Mouse (Mus musculus) ES-E14 (cell line): ENCODE measurements around the gene Rpn1. TPM values are rescaled to one million over a fixed set of nuclear protein-coding genes. Genes with fewer than 3 reads are reported as not detected.

ENCODE experiments used
- DNase-seq: peaks from one replicate; pipeline ENCODE4 v3.0.0-alpha.2; 2013; ENCODE audit warnings: low read depth, low spot score
- H3K27ac ChIP-seq: 2 replicates; pipeline ENCODE4 v1.5.1; 2012; ENCODE audit warnings: low read depth, mild to moderate bottlenecking, low read length, moderate library complexity, mixed read lengths; ENCODE audit not compliant: poor library complexity, insufficient read depth, severe bottlenecking
- H3K36me3 ChIP-seq: 2 replicates; pipeline ENCODE4 v1.6.1; 2012; ENCODE audit warnings: mild to moderate bottlenecking, low read length, moderate library complexity, mixed read lengths; ENCODE audit not compliant: control insufficient read depth, poor library complexity, insufficient read depth, severe bottlenecking
- H3K4me1 ChIP-seq, 2 experiments: fragments of 150-350 bp in 1 of 2; sonication (generic) in 1 of 2; 2 replicates each; pipeline ENCODE4 v1.6.1; 2012; ENCODE audit warnings: low read length in 2 of 2, mild to moderate bottlenecking in 1 of 2, mixed read lengths in 1 of 2; ENCODE audit not compliant: control insufficient read depth in 2 of 2, insufficient read depth in 2 of 2, poor library complexity in 1 of 2
- H3K4me3 ChIP-seq, 2 experiments: fragments of 150-350 bp in 1 of 2; sonication (generic) in 1 of 2; 2 replicates each; pipeline ENCODE4 v1.5.1; 2012; ENCODE audit warnings: low read length in 2 of 2, low read depth in 1 of 2, mild to moderate bottlenecking in 1 of 2, mixed read lengths in 1 of 2; ENCODE audit not compliant: insufficient read depth in 1 of 2, poor library complexity in 1 of 2, severe bottlenecking in 1 of 2
- H3K9ac ChIP-seq: 2 replicates; pipeline ENCODE4 v1.6.1; 2012; ENCODE audit warnings: low read depth, mild to moderate bottlenecking, low read length, mixed read lengths; ENCODE audit not compliant: poor library complexity, insufficient read depth, severe bottlenecking
- H3K9me3 ChIP-seq: fragments of 150-350 bp; sonication (generic); 2 replicates; pipeline ENCODE4 v1.6.1; 2012; ENCODE audit warnings: low read depth, mild to moderate bottlenecking, low read length; ENCODE audit not compliant: control insufficient read depth, insufficient read depth
- CHD2 ChIP-seq: IDR thresholded peaks from 2 replicates; pipeline ENCODE4 v1.6.1; 2014; ENCODE audit warnings: mild to moderate bottlenecking, low read depth, low read length, inconsistent platforms
- HCFC1 ChIP-seq: IDR thresholded peaks from 2 replicates; pipeline ENCODE4 v1.6.1; 2012; ENCODE audit warnings: low read length, inconsistent platforms, borderline replicate concordance; ENCODE audit not compliant: insufficient read depth
- MAFK ChIP-seq: IDR thresholded peaks from 2 replicates; pipeline ENCODE4 v1.6.1; 2014; ENCODE audit warnings: mild to moderate bottlenecking, low read depth, low read length, inconsistent platforms; ENCODE audit not compliant: insufficient read depth
- ZC3H11A ChIP-seq: IDR thresholded peaks from 2 replicates; pipeline ENCODE4 v1.6.1; 2012; ENCODE audit warnings: low read depth, mild to moderate bottlenecking, inconsistent platforms, low read length, borderline replicate concordance
- ZNF384 ChIP-seq: IDR thresholded peaks from 2 replicates; pipeline ENCODE4 v1.6.1; 2012; ENCODE audit warnings: low read depth, low read length, inconsistent platforms
- in situ Hi-C, 2 experiments: fragments of 600-800 bp; cut with MboI; formaldehyde crosslinking; loops; one replicate each; pipeline ENCODE4 v1.15.1; 2025; ENCODE audit warnings: low sequenced_read_pairs in 2 of 2, inconsistent platforms in 1 of 2; ENCODE audit not compliant: unreplicated experiment in 2 of 2
- total RNA-seq: library from RNA; depleted of rRNA; stranded (reverse); fragments of 300-350 nt; gene quantifications from 2 replicates; pipeline ENCODE4 v1.2.3, GENCODE M21; 2012

Gene Rpn1
- total RNA-seq, 1 experiment, result 376 TPM

DNA sequence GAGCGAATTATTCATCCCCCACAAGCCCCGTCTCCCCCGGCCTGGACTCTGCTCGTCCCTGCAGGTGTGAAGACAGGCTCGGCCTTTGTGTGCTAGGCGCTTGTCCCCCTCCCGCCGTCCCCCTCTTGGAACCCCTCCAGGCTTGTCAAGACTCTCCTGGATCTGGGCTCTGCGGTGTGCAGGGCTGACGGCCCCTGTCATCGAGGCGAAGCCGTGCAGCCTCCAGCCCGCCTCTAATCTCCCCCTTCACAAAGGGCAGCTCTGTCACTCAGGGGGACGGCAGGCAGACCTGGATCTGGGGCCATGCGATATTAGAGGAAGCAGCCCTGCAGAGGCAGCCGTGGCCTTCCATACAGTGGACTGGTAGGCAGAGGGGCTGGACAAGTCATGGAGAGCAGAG lies 47.8 kb downstream of the Rpn1 start:
- peaks cover 2 to 4% of the 10 kb centered on the region in 2 experiments; a peak in 1 of 4 replicates for H3K4me1 ChIP-seq
- H3K9ac ChIP-seq, result no peak overlapping the region
- H3K27ac ChIP-seq, result no peak overlapping the region
- TF ChIP-seq ZC3H11A (no peak), CHD2 (no peak), ZNF384 (no peak), MAFK (no peak), HCFC1 (no peak)
- H3K9me3 ChIP-seq, result no peaks in the 10 kb centered on the region
- no peak for DNase-seq
- in situ Hi-C loops, result no loop called here
- H3K36me3 ChIP-seq, result no peaks in the 10 kb centered on the region
- no peak overlapping the region for H3K4me3 ChIP-seq

DNA sequence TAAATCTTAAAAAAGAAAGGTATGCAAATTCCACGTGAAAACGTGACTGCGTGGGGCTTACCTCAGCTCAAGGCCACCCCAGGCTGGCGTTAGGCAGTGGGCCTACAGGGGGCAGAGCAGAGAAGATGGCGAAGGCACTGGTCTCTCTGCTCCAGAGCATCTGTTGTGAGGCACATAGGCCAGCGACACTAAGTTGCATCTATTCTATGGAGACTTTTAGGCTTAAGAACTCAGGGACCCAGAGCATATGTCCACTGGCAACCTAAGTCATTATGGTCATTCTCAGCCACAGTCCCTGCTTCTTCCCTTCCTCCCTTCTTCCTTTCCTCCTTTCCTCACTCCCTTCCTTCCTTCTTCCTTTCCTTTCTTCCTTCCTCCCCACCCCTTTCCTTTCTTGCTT lies 48.8 kb downstream of the Rpn1 start:
- Histone ChIP-seq H3K36me3 (no peaks in the 10 kb centered on the region), H3K9ac (no peak overlapping the region), H3K4me3 (no peak overlapping the region), H3K9me3 (no peaks in the 10 kb centered on the region), H3K27ac (no peak overlapping the region), H3K4me1 (peaks cover 2 to 4% of the 10 kb centered on the region in 2 experiments; a peak in 1 of 4 replicates)
- in situ Hi-C loops, result no loop called here
- DNase-seq, result no peak
- TF ChIP-seq ZC3H11A (no peak), CHD2 (no peak), ZNF384 (no peak), HCFC1 (no peak), MAFK (no peak)

- H3K27ac ChIP-seq, result no peak overlapping the region
Measured at GRCm38 (mm10) chr6:88133878-88134277, 49.6 kb downstream of the Rpn1 start.

DNA sequence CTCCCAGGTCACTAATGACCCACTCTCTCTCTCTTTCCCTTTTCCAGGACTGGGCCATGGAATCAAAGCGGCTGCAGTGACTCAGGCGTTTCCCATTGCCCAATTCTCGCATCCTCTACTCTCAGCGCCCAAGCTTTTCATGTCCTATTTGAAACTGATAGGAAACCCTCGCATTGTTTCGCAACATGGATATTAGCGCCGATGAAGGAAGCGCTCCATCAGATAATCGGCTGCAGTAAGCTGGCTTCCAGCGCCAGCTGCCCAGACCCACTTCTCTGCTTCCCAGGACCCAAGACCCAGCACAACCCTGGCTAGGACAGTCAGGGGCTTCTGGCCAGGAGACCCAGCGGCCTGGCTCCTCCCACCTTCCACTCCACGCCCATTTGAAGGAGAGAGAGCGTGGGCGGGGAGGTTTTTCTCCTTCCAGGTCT lies 51.9 kb downstream of the Rpn1 start:
- no peak overlapping the region for H3K27ac ChIP-seq
- H3K9me3 ChIP-seq, result no peaks in the 10 kb centered on the region
- H3K9ac ChIP-seq, result no peak overlapping the region
- H3K36me3 ChIP-seq, result no peaks in the 10 kb centered on the region
- peak; percentile 29 for DNase-seq
- in situ Hi-C loops, result no loop called here
- peak overlapping the region in 1 of 2 experiments; percentile 10; a peak in 1 of 4 replicates for H3K4me3 ChIP-seq
- TF ChIP-seq ZNF384, result no peak
- TF ChIP-seq CHD2, result no peak
- TF ChIP-seq ZC3H11A, result no peak
- TF ChIP-seq HCFC1, result no peak
- no peak for TF ChIP-seq MAFK
- H3K4me1 ChIP-seq, result peaks cover 2 to 4% of the 10 kb centered on the region in 2 experiments; a peak in 1 of 4 replicates

More at GRCm38 (mm10) chr6:88133878-88134277, 49.6 kb downstream of the Rpn1 start:
- Histone ChIP-seq H3K4me3 (no peak overlapping the region), H3K36me3 (no peaks in the 10 kb centered on the region), H3K9ac (no peak overlapping the region), H3K9me3 (no peaks in the 10 kb centered on the region), H3K4me1 (peaks cover 2 to 4% of the 10 kb centered on the region in 2 experiments; a peak in 1 of 4 replicates)
- TF ChIP-seq MAFK (no peak), ZNF384 (no peak), CHD2 (no peak), ZC3H11A (no peak)
- in situ Hi-C loops, result no loop called here
- no peak for DNase-seq

DNA sequence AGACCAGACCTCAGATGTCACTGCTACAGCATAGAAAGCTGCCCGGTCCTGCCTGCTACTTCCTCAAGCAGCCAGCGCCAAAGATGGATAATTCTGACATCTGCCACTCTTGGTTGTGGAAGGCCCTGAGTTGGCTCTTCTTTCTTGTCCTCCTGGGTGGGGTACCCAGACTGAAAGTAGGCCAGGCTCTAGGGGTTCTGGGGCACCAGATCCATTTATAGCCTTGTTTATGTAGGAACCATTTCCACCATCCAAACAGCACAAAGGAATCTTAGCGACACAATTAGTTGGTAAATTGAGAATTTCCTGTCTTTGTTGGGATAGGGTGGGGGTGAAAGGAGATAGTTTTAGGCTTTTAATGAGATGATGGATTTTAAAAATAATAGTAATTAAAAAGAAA lies 54.2 kb downstream of the Rpn1 start:
- Histone ChIP-seq H3K27ac (no peak overlapping the region), H3K9ac (no peak overlapping the region), H3K36me3 (no peaks in the 10 kb centered on the region), H3K9me3 (no peaks in the 10 kb centered on the region), H3K4me3 (no peak overlapping the region), H3K4me1 (peaks cover 2 to 4% of the 10 kb centered on the region in 2 experiments; a peak in 1 of 4 replicates)
- in situ Hi-C loops, result no loop called here
- TF ChIP-seq ZC3H11A, result no peak
- no peak for TF ChIP-seq MAFK
- TF ChIP-seq CHD2, result no peak
- no peak for DNase-seq
